Mouse (Mus musculus) ovary, postnatal 36 days (tissue): Measurements from ENCODE around the gene Adamtsl5.
A peak's percentile ranks its signal among the peaks of the same experiment; 100 is the strongest.

Experiments used
- DNase-seq: peaks from one replicate; pipeline ENCODE4 v3.0.0; 2022; ENCODE audit warnings: low spot score, mixed read lengths

Gene Adamtsl5

DNA sequence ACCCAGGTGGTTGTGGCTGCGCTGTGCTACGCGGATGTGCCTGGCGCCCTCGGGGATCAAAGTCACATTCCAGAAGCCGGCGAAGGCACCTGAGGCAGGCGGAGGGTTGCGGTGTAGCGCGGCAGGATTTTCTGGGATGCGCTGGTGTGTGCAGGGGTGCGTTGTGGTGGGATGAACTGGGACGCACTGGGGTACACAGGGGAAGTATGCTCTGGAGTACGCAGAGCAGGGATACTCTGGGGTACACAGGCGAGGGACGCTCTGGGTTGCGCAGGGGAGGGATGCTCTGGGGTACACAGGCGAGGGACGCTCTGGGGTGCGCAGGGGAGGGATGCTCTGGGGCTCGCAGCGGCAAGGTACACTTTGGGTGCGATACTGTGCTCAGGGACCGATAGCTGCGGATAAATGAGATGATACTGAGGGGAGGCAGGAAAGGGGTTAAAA, 5.9 kb downstream of the Adamtsl5 start:
- DNase-seq, result no peak

GRCm38 (mm10) chr10:80341491-80342304, 6.5 kb downstream of the Adamtsl5 start:
- DNase-seq, result no peak

DNA sequence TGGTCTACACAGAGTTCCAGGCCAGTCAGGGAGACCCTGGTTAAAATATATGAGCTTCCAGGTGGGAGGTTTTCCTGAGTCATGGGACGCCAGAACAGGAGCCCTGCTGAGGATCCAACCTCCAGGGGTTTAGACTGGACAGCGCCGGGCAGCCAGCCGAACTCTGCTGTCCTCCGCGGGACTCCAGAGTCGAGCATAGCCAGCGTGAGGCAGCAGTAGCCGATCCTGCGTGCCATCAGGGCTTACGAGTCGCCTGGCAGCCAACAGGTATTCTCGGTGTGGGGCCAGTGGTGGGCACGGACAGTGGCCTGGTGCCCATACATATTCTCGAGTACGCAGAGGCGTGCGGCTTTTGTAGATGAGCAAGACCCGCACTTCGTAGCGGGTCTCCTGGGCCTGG, 7.2 kb downstream of the Adamtsl5 start:
- no peak for DNase-seq

DNA sequence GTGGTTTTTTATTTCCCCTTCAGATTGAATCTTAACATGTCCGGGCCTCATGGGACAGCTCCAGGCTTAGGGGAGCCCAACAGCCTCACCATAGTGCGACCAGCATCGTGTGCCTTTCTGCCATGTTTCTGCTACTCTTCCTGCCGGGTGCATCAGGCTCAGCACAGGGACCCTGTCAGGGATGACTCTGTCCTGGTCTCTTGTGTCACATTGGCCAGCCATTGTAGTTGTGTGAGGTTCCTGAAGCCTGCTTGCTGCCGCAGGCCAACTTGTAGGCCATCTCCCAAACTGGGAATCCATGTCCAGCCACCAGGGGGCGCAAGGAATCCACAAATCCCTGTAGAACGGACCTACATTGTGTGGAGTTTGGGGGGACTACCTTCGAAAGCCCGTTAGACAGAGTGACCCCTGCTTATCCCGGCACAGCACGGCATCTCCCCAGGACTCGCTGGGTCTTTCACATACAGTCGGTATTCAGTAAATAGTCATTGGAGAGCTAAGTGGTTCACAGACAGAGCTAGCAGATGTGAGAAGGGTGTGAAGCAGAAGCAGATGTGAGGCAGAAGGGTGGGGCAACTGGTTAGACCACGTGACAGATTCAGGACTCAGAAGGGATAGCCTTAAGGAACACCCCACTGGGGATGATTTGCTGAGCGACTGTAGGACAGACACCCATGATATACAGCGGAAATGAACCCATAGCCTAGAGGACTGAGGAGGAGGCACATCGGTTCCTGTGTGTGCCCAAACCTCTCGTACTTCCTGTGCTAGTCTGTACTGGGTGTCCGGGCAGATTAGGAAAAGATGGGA, 8.1 kb downstream of the Adamtsl5 start:
- peak; percentile 80 for DNase-seq

- DNase-seq, result no peak
These were observed 11.9 kb downstream of the Adamtsl5 start for GRCm38 (mm10) chr10:80336263-80336662.

DNA sequence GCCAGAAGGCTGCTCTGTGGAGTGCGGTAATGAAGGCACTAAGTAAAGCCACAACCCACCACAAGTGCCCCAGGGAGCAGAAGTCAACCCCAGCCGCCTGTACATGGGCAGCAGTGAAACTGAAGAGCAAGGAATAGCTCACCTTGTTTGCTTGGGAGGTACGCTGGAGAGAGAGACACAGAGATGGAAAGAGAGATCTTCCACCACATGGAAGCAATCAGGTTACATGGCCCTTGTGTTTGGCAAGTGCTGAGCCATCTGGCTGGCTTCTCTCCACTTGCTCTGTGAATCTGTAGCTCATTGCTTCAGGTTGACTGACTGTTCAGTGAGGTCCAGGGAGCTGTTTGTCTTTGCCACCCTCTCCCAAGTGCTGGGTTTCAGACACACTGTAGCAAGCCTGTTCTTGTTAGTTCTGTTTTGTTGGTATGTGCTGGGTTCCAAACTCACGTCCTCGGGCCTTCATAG, 15.7 kb downstream of the Adamtsl5 start:
- DNase-seq, result no peak

- DNase-seq, result no peak
These were observed 16.3 kb downstream of the Adamtsl5 start for GRCm38 (mm10) chr10:80331636-80332524.

DNA sequence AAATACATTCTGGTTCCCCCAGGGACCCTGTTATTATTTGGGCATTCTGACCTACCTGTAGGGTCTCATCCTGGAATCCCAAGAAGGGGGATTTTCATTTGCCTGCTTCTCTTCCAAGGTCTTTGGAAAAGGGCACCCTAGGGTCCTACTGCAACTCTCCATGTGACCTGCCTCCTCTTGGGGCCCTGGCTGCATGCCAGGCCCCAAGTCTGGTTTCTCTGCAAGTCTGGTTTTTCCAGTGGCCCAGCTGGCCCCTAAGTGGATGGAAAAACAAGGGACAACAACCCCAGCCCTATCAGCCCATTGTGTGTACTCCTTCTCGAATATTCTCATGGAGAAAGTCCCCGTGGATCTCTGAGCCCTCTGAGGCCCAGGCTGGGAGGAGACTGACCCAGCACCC, 17.3 kb downstream of the Adamtsl5 start:
- DNase-seq, result no peak

GRCm38 (mm10) chr10:80330084-80330483, 18.1 kb downstream of the Adamtsl5 start:
- no peak for DNase-seq

DNA sequence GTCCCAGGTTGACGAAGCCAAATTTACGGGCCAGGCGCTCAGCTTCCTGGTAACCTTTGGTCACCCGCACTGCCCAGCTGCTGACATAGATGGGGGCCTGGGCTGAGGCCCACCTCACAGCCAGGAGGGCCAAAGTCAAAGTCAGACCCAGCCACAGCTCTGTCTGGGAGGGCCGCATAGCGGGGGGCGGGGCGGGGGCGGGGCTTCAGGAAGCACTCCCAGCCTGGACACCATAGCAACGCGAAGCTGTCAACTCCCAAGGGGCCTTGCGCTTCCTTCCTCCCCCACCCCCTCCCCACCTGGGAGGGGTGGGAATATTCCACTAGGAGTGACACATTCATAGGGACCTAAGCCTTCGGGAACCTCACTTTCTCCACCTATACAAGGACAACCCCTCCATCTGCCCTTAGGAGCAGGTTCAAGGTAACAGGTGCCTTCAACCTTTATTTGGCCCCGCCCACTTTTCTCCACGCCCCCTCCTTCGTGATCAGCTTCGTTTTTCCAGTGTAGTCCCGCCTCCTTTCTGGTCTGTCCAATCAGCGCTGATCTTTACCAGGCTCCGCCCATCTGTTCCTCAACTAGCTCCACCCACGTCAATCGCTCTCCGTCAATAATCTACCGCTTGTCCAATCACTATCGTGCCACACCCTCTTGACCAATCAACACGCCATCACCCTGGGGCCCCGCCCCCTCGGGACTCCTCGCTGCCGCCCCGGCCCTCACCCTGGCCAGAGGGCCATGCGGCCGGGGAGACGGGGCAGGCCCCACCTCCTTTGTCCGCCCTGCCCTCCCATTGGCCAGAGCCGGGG, 18.7 kb downstream of the Adamtsl5 start, which contains the start of the genes Pcsk4 and Reep6:
TSS of gene Pcsk4 (minus strand) at position 226 of the 809 bp plus-strand sequence.
TSS of gene Reep6 (plus strand) at position 681 of the 809 bp plus-strand sequence.
- DNase-seq, result peak; percentile 96

DNA sequence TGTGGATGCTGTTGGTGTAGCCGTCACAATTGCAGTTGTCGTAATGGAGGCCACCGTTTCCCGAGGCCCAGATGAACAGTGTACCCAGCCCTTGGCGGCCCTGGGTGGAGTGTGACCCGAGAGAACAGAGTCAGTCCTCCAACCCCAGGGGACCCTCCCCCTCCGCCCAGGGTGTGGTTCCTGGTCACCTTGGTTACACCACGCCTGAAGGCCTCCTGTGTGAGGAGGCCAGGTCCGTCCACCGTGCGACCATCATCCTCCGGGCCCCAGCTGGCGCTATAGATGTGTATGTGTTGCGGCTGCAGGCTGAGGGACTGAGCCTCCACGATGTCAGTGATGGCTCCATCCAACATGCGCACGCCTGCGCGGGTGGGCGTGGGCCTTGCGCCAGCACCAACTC, 23.2 kb downstream of the Adamtsl5 start:
- no peak for DNase-seq

DNA sequence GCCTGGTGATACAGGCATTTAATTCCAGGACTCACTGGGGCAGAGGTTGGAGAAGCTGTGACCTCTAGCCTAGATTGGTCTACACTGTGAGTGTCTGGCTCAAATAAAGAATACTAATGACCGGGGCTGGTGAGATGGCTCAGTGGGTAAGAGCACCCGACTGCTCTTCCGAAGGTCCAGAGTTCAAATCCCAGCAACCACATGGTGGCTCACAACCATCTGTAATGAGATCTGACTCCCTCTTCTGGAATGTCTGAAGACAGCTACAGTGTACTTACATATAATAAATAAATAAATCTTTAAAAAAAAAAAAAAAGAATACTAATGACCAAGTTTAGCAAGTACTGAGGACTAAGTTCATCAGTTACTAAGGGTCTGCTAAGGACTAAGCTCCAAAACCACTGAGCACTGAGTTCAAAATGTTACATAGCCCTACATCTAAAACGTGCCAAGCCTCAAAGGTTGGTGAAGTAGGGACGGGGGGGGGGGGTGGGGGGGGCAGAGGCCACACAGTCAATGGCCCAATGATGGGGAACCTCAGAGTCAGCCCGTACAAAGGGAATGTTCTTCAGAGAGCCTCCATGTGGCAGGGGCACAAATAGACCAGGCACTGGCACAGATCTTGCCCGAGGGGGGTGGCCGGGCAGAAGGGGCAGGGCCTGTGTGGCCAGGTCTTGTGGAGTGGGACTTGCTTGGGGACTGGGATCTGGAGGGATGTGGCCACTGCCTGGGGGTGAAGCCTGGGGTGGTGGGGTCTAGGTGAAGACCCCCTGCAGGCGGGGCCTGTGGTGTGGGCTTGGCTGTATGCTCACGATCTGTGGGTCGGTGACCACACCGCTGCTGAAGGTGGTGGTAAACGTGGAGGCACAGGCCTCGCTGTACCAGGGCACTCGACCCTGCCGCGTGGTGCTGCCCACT, 23.8 kb downstream of the Adamtsl5 start:
- DNase-seq, result no peak

- DNase-seq, result peak; percentile 76
These were observed 24.7 kb downstream of the Adamtsl5 start for GRCm38 (mm10) chr10:80323261-80324119.

DNA sequence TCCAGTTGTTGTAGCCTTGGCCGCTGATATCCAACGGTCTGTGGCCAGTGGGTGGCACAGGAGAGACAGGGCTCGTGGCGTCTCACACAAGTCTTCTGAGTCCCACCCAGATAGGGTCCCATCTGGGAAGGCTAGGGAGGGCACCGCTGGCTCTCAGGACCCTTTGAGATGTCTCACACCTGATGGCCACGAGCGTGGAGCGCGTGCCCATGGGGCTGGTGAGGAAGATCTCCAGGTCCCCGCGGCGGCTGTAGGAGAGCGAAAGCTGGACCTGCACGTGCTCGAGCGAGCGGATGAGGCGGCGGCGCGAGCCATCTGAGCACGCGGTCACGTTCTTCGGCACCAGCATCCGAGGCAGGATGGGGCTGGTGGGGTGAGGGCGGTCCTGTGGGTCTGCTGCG, 25.4 kb downstream of the Adamtsl5 start:
- no peak for DNase-seq

DNA sequence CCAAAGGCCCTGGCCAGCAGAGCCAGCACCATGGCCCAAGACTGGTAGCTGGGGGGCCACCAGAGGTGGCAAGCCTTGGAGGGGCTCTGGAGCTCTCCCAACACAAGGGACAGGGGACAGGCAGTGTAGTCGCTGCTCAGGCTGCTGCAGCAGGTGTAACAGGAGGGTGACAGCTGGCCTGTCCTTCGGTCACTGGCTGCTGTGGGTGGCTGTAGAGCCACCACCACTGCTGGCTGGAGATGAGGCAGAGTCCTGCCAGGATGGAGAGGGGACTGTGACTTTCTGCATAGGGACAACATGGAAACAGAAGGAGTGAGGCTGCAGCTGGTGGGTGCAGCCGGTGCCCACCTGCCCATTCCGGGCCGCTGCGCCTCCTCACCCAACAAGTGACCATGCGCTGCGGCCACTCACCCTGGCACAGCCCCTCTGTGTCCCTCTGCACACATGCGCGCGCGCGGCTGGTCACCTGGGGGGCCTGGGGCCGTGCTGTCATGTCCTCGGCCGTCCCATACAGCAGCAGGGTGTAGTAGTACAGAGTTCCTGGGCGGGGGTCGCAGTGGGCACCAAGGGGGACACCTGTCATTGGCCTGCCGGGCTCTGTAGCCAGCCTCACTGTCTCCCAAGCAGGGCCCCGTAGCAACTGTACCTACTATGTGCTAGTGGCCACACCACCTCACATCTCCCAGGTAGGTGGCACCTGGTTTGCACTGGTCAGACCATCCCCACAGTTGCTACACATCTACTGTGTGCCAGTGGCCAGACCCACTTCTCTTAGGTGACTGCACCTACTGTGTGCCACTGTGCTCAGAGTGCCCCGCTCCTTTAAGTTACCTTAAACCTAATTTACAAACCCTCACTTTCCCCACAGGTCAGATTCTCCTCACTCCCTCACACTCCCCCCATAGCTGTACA, 26.3 kb downstream of the Adamtsl5 start:
- no peak for DNase-seq

- DNase-seq, result no peak
These were observed 27.1 kb downstream of the Adamtsl5 start for GRCm38 (mm10) chr10:80321014-80321669.

GRCm38 (mm10) chr10:80320340-80320760, 27.9 kb downstream of the Adamtsl5 start, which contains the start of gene 2310011J03Rik:
2310011J03Rik (minus strand) TSS chr10:80320537.
- DNase-seq, result peak; percentile 88
